Mouse (Mus musculus) brown adipose tissue, adult 24 weeks (tissue): Measurements from ENCODE around the gene Aen. TPM values are rescaled to one million over a fixed set of nuclear protein-coding genes. Genes with fewer than 3 reads are reported as not detected.

Source experiments
- H3K27ac ChIP-seq: fragments of 200-500 bp; replicated peaks from 2 replicates; pipeline ENCODE4 v1.5.1; 2012; ENCODE audit warnings: low read depth, mild to moderate bottlenecking, low read length
- H3K4me1 ChIP-seq: fragments of 200-500 bp; 2 replicates; pipeline ENCODE4 v1.6.1; 2012; ENCODE audit warnings: low read length, mixed read lengths; ENCODE audit not compliant: control insufficient read depth, insufficient read depth, insufficient read length
- H3K4me3 ChIP-seq: fragments of 200-500 bp; 2 replicates; pipeline ENCODE4 v1.5.1; 2012; ENCODE audit warnings: low read depth, mild to moderate bottlenecking, low read length, moderate library complexity; ENCODE audit not compliant: insufficient read depth
- polyA plus RNA-seq: library from polyadenylated mRNA; stranded (reverse); fragments of >200 nt; gene quantifications from 2 replicates; pipeline ENCODE4 v1.2.4, GENCODE M21; 2012; ENCODE audit not compliant: missing spikeins, insufficient read depth, insufficient read length

Gene Aen
- polyA plus RNA-seq, 1 experiment, result 8.5 TPM

DNA sequence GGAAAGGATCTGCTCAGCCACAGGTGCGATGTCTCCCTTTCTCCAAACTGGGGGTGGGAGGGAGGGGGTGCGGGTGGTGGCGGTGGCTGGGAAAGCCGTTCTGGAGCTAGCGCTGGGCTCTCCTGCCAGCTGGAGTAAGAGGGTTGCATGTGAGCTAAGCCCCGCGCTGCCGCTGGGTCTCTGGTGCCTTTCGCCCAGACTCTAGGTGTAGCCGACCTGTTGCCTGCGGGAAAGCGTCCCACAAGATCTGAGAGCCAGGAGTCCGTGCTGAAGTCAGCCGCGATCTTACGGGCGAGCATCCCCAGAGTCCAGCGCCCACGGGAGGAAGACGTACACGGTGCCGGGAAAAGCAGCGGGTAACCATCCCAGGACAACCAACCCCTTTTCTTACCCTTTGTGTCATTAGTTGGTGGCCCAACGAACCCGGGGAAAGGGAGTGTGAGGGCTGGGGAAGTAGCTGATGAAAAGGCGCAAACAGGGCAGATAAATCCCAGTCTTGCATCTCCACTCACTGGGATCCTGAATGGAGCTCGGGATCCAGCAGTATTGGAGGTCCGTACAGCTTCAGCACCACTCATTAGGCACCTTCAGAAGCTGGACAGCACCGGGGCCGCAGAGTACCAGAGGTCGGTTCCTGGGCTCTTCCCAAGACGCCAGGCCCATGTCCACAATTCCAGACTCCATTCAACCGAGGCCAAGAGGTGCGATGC lies 12.5 kb upstream of the Aen start:
- H3K4me3 ChIP-seq, result no peak overlapping the region
- H3K4me1 ChIP-seq, result no peaks in the 10 kb centered on the region
- no peak overlapping the region for H3K27ac ChIP-seq

DNA sequence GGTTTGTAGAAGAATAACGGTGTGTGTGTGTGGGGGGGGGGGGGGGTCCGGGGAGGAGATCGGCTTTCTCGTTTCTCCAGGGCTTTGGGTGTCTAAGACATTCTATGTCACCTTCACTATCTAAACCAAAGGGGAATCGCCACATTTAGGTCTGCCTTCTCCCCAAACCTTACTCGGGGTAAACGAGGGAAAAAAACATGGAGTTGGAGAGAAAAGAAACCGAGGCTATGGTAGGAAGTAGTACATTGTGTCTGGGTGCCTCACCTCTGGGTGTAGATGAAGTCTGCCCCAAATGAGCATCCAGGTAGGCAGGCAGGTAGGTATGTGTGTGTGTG lies 12.0 kb upstream of the Aen start:
- Histone ChIP-seq H3K4me1 (no peaks in the 10 kb centered on the region), H3K4me3 (no peak overlapping the region), H3K27ac (no peak overlapping the region)

DNA sequence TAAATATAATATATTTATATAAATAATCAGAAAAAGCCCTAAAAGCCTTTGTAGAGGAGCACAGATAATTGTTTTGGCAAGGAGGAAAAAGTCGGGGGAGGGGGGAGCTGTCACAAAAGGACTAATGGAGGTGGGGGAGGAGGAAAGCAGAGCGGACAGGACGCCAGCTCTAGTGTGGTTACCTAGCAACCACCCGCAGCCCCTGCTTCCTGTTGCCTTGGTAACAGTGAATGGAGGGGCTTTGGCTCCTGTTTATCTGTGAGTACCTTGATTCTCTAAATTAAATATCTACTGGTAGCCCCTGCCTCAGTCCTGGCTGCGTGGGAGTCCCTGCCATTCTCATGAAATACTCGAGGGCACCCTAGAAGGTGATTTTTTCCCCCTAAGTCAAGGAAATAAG lies 11.5 kb upstream of the Aen start:
- Histone ChIP-seq H3K27ac (no peak overlapping the region), H3K4me3 (no peak overlapping the region), H3K4me1 (no peaks in the 10 kb centered on the region)

DNA sequence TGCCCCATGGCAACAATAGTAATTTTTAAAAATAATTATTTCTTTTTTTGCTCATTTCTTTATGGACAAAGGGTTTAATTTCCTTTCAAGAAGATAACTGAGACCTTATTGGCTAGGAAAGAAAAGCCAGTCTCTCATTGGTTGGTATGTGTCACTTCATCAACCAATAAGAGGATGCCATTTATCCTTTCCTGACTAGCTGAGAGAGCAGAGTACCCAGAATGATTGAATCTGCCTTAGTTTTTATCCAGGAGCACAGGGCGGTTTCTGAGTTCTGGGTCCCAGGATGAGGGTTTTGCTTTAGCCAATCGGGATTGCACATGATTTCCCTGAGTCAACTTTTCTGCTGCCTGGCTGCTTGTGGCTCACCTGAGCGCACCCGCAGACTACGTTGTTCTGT lies 10.2 kb upstream of the Aen start:
- Histone ChIP-seq H3K4me3 (no peak overlapping the region), H3K4me1 (no peaks in the 10 kb centered on the region), H3K27ac (no peak overlapping the region)

DNA sequence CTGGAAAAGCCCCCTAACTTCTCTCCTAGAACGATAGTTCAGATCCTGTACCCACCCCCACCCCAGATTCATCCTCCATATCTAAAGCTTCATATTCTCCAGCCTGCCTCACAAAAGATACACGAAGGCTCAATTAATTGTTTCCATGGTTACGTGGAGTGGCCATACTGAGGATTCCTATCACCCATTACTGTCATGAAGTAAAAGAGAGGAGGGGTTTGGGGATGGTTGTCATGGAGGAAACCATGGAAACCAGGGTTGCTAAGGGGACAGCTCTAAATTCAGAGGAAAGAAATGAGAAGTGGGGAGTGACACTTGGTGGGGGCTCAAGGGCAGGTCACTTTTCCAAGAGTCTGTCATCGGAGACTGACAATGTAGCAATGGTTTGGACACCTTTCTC lies 9.2 kb upstream of the Aen start:
- no peak overlapping the region for H3K4me3 ChIP-seq
- no peak overlapping the region for H3K27ac ChIP-seq
- H3K4me1 ChIP-seq, result no peaks in the 10 kb centered on the region

DNA sequence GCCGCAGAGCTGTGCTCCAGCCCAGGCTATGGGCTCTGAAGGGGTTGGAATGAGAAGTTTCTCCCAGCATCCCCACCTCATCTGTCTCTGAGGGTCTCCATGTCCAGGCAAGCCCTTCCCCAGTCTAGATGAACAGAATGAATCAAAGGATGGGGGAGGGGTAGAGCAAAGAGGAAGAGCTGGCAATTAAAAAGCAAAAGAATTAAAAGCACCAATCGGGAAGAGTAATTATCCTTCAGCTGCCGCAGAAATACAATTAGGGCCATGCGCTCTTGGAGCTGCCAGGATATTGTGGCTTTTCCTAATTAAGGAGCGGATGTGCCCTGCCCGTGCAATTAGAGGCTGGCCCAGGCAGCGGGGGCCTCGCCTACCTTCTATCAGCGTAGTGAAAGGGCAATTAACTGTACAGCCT lies 8.2 kb upstream of the Aen start:
- H3K4me3 ChIP-seq, result no peak overlapping the region
- no peak overlapping the region for H3K27ac ChIP-seq
- no peaks in the 10 kb centered on the region for H3K4me1 ChIP-seq

DNA sequence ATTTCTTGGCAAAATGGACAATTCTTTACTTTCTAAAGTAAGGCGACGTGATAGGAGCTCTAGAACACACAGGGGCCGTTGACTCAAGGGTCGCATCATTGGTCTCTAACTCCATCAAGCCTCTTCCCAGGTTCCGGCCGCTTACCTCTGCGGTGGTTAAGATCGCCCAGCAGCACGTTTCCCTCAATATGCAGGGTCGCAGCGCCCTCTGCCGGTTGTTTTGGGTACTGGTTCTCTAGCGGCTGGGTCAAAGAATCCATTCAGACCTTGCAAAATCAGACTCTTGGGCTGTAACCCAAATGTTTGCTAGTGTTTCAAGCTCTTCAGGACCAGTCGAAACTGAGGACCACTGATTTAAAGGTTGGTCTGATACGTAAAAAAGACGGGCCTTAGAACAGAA lies 5.0 kb upstream of the Aen start:
- 0 out of 2 replicates have a peak, but pooled peaks cover 3% of the 10 kb centered on the region for H3K4me1 ChIP-seq
- H3K27ac ChIP-seq, result no peak overlapping the region
- H3K4me3 ChIP-seq, result no peak overlapping the region

DNA sequence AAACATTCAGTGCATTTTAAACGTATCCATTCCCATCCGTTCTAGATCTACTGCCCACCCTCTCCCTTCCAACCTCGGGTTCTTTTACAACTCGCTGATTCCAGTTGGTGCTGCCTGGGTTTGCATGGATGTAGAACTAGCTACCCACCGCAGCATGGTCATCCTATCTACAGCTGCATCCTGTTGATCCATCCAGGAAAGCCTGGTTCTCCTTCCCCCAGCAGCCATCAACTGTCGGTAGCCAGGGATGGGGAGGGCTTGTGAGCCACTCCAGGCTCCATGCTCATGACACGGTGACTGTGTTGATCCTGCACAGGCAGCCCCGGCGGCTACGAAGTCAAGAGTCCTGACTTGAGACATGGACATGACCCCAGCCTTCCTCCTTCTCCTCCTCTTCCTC lies 1.7 kb upstream of the Aen start:
- Histone ChIP-seq H3K27ac (no peak overlapping the region), H3K4me1 (0 out of 2 replicates have a peak, but pooled peaks cover 3% of the 10 kb centered on the region), H3K4me3 (no peak overlapping the region)

DNA sequence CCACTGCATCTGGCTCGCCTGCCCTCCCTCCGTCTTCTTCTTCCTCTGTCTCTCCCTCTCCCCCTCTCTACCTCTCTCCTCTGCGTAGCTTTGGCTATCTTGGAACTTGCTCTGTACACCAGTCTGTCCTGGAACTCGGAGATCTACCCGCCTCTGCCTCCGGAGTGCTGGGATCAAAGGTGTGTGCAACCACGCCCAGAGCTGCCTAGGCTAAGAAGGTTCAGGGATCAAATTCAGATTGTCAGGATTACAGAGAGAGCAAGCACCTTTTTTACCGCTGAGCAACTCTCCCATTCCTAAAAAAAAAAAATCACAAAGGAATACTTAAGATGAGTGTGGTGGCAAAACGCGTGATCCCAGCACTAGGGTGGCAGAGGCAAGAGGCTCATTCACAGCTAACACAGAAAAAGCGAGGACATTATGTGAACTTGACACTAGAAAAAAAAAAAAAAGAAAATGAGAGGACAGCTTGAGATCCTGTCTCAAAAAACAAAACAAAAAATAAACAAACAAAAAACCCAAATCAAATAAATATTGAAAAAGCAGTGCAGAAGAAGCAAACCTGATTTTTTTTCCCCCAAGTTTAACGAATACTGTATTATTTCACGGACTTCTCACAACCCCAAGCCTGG lies 517 bp upstream of the Aen start:
- H3K4me3 ChIP-seq, result peak overlapping the region; percentile 63
- H3K4me1 ChIP-seq, result 0 out of 2 replicates have a peak, but pooled peaks cover 3% of the 10 kb centered on the region
- 0 out of 2 replicates have a peak overlapping the region, but pooled peaks have one; percentile 51 for H3K27ac ChIP-seq

DNA sequence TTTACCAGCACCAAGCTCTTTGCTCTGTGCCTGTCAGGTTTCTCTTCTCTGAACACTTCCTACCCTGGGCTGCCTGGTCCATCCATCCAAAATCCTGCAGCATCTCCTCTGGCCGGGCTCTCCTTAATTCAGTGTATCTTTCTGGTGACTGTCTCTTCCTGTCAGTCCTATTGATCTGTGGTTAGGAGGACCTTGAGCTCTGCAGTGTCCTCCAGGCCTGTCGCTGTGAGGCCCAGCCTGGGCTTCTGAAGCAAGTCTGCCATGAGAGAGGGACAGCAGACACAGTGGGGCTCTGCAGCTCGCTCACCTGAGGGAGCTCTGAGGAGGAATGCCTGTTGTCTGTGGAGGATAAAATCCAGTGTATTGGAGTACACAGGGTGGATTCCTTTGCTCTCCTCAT lies 1.9 kb downstream of the Aen start:
- Histone ChIP-seq H3K4me3 (no peak overlapping the region), H3K4me1 (peaks cover 5% of the 10 kb centered on the region; the same call in 1 of the 2 replicates), H3K27ac (no peak overlapping the region)

DNA sequence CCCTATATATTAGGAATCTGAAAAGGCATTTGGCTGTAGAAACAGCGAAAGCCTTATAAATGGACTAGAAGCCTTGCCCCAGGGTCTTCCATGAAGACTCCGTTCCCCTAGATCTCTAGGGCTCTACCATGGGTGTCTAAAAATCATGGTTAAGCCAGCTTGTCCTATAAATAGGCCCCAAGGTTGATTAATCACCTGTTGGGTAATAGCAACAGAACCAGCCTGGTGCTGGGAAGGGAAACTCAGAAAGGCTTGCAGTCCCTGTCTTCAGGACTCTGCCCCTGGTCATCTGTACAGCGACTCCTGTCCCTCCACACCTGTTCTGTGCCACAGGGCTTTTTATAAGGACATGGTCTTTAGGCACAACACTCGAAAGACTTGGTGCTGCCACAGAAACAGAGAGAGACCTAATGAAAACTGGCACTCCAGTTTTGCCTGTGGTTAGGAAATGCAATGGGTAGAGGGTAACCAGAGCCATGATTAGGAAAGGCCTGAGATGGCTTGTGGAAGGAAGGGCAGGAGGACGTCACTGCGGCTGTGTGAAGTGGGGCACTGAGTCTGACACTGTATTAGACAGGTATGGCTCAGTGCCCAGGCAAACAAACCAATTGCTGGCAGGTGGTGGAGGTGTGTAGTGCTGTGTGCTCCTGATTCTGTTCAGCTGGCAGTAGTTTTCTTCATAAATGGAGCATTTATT lies 7.7 kb downstream of the Aen start:
- H3K4me3 ChIP-seq, result no peak overlapping the region
- H3K4me1 ChIP-seq, result peaks cover 2% of the 10 kb centered on the region; the same call in 1 of the 2 replicates
- H3K27ac ChIP-seq, result peak overlapping the region; percentile 46; the same call in 1 of the 2 replicates

DNA sequence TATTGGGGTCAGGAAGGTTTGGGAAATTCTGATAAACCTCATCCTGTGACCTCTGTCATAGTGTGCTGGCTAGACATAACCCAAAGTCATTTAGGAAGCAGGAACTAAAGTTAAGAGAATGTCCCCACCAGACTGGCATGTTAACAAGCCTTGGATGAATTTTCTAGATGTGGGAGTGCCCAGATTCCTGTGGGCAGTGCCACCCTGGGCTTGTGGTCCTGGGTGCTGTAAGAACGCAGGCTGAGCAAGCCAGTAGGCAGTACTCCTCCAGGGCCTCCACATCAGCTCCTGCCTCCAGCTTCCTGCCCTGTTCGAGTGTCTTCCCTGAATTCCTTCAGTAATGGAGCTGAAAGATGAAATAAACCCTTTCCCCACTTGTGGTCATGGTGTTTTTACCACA lies 8.5 kb downstream of the Aen start:
- Histone ChIP-seq H3K27ac (no peak overlapping the region), H3K4me3 (no peak overlapping the region), H3K4me1 (peaks cover 2% of the 10 kb centered on the region; the same call in 1 of the 2 replicates)

DNA sequence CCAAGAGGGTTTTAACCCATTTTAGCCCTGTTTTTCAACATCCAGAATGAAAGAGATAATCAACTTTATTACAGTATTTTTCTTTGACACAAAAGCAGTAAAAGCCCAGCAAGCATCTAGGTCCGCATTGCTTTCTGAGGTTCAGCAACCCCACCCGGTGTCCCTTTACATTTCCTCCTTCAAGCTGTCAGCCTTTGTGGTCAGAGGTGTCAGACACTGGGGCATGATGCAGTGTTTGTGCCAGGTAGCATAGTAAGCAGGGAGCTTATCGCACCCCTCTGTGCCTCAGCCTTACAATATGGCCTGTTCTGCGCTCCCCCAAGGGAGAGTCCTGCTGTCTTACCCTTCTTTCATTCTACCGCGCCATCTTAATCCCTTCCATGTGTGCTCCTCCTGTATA lies 13.4 kb downstream of the Aen start:
- Histone ChIP-seq H3K4me3 (no peak overlapping the region), H3K4me1 (no peaks in the 10 kb centered on the region; the same call in 1 of the 2 replicates), H3K27ac (no peak overlapping the region)

DNA sequence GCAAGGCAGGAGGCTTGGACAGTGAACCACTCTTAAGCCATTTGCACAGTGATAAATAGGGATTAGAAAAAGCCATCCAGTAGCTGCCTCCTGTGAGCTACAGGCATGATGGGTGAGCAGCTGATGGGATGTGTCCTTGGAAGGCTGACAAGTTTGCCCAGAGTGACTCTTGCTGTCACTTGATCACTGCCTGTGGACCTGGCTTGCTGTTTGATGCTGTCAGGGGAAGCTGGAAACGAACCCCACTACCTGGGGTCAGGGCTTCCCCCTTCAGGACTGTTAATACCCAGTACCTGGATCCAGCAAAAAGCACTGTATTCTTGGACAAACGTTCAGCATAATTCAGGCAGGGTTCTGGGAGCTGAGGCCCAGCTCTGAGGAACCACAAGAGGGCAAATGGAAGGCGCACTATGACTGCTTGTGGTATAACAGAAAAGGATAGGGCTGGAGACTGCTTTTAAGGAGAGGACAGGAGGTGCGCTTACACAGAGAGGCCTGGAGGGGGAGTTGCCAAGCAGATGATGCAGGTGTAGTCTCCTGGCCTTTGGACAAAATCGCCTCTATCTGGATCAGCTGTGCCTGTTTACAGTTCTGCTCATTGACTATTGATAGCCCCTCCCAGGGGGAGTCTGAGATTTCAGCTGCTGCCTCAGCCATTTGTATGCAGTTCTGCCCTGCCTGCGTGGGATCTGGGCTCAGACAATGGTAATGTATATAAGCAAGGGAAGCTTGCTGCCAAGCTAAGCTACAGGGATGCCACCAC lies 14.9 kb downstream of the Aen start:
- Histone ChIP-seq H3K4me1 (peaks cover 4% of the 10 kb centered on the region; the same call in 1 of the 2 replicates), H3K4me3 (no peak overlapping the region), H3K27ac (no peak overlapping the region)

DNA sequence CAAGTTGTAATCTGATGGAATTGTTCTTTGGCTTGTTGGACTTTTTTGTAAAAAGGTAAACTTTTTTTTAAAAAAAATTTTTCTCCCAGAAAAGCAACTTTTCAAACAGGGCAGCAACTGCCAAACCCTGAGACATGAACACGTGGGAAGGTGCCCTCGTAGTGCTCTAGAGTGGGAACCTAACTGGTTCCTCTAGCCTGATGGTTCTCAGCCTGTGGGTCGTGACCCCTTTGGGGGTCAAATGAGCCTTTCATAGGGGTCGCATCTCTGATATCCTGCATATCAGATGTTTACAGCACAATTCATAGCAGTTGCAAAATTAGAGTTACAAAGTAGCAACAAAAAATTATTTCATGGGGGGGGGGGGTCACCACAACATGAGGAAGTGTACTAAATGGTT lies 15.6 kb downstream of the Aen start:
- Histone ChIP-seq H3K4me3 (no peak overlapping the region), H3K4me1 (peaks cover 4% of the 10 kb centered on the region; the same call in 1 of the 2 replicates), H3K27ac (no peak overlapping the region)
